Mouse (Mus musculus) spleen, postnatal 36 days (tissue): ENCODE measurements around the gene Gm49373.
A peak's percentile ranks its signal among the peaks of the same experiment; 100 is the strongest.

Experiments used
- DNase-seq, 2 experiments: peaks; one replicate each; pipeline ENCODE4 v3.0.0; 2022; ENCODE audit warnings: low spot score in 2 of 2, mixed read lengths in 1 of 2

Gm49373 gene

GRCm38 (mm10) chr9:21073044-21073840, at the start of gene Gm49373, which contains the start of gene Fdx1l:
Gene Gm49373, minus strand, starts transcription at chr9:21073096.
Gene Fdx1l, minus strand, starts transcription at chr9:21073614.
- DNase-seq: peak; percentile 83 to 85

GRCm38 (mm10) chr9:21121483-21121882, 48.6 kb upstream of the Gm49373 start:
- DNase-seq: no peak

GRCm38 (mm10) chr9:21117073-21117472, 44.2 kb upstream of the Gm49373 start:
- no peak for DNase-seq

- DNase-seq: no peak
Measured at GRCm38 (mm10) chr9:21115105-21115504, 42.2 kb upstream of the Gm49373 start.

GRCm38 (mm10) chr9:21114190-21114589, 41.3 kb upstream of the Gm49373 start:
- DNase-seq: no peak

- DNase-seq: no peak
Measured at GRCm38 (mm10) chr9:21113751-21114150, 40.9 kb upstream of the Gm49373 start.

GRCm38 (mm10) chr9:21107607-21108237, 34.8 kb upstream of the Gm49373 start:
- DNase-seq: no peak

- no peak for DNase-seq
Measured at GRCm38 (mm10) chr9:21105760-21106564, 33.1 kb upstream of the Gm49373 start.

GRCm38 (mm10) chr9:21104814-21105213, 31.9 kb upstream of the Gm49373 start:
- DNase-seq: no peak

GRCm38 (mm10) chr9:21102076-21102475, 29.2 kb upstream of the Gm49373 start:
- no peak for DNase-seq

- no peak for DNase-seq
Measured at GRCm38 (mm10) chr9:21100447-21101161, 27.7 kb upstream of the Gm49373 start.

- no peak for DNase-seq
Measured at GRCm38 (mm10) chr9:21097793-21098192, 24.9 kb upstream of the Gm49373 start.

GRCm38 (mm10) chr9:21095958-21096357, 23.1 kb upstream of the Gm49373 start:
- no peak for DNase-seq

GRCm38 (mm10) chr9:21093423-21093822, 20.5 kb upstream of the Gm49373 start:
- no peak for DNase-seq

- DNase-seq: peak; percentile 98
Measured at GRCm38 (mm10) chr9:21091707-21092320, 18.9 kb upstream of the Gm49373 start, which contains the start of the genes Gm38431 and Raver1. Gene Gm38431, minus strand, starts transcription at chr9:21091997. Gene Raver1, minus strand, starts transcription at chr9:21092008.

GRCm38 (mm10) chr9:21090972-21091706, 18.2 kb upstream of the Gm49373 start:
- DNase-seq: no peak

GRCm38 (mm10) chr9:21090537-21090936, 17.6 kb upstream of the Gm49373 start:
- DNase-seq: no peak

GRCm38 (mm10) chr9:21083324-21083723, 10.4 kb upstream of the Gm49373 start:
- no peak for DNase-seq

GRCm38 (mm10) chr9:21081127-21081526, 8.2 kb upstream of the Gm49373 start:
- no peak for DNase-seq

- no peak for DNase-seq
Measured at GRCm38 (mm10) chr9:21075625-21076024, 2.7 kb upstream of the Gm49373 start.
